Mouse (Mus musculus): ENCODE results near the gene Sptan1.

DNA sequence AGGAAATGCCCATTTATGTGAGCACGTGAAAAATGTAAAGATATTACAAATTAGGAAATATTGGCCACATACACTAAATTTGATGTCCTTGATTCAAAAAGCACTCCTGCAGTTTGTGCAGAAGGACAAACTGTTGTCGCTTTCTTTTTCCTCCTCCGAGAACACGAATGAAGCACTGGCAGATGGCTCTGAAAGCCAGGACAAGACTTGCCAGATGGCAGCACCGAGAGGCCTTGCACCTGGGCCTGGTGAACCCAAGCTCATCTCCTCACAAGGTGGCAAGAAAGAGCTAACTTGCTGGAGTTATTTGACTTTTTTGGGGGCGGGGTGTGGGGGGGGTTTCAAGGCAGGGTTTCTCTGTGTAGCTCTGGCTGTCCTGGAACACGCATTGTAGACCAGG, 24.5 kb upstream of the Sptan1 start:
- no peak for TF ChIP-seq CTCF (IDR thresholded peaks at IDR 0.05; ENCODE audit: low read depth, low read length)
- no peak for TF ChIP-seq POLR2A (IDR thresholded peaks at IDR 0.05; ENCODE audit: insufficient read depth, low read length)
